Mouse (Mus musculus) right cerebral cortex, adult 2 months (tissue): ENCODE results near the gene Vmn1r20.
A peak's percentile ranks its signal among the peaks of the same experiment; 100 is the strongest.
"Not testable (repeated sequence)": the region's sequence is repeated elsewhere in the genome, so short reads cannot be mapped to it uniquely, and the experiment has no call there.

ENCODE experiments used
- DNase-seq, 2 experiments: peaks; one replicate each; pipeline ENCODE4 v3.0.0; 2021 to 2022; ENCODE audit warnings: low spot score in 2 of 2

Vmn1r20 gene

GRCm38 (mm10) chr6:57428630-57429029 is at the start of gene Vmn1r20:
Gene Vmn1r20 (plus strand): TSS chr6:57428930.
- no peak for DNase-seq

- DNase-seq: no peak
Measured at GRCm38 (mm10) chr6:57395683-57396082, 33.0 kb upstream of the Vmn1r20 start, which contains the start of gene Vmn1r18. Gene Vmn1r18 (minus strand): TSS chr6:57395783.

- DNase-seq: not testable (repeated sequence)
Measured at GRCm38 (mm10) chr6:57403480-57403879, 25.2 kb upstream of the Vmn1r20 start, which contains the start of gene Vmn1r19. Gene Vmn1r19 (plus strand): TSS chr6:57403780.

- peak; percentile 9 to 26 for DNase-seq
Measured at GRCm38 (mm10) chr6:57431196-57431595, 2.5 kb downstream of the Vmn1r20 start.

- not testable (repeated sequence) for DNase-seq
Measured at GRCm38 (mm10) chr6:57468161-57468560, 39.4 kb downstream of the Vmn1r20 start.
